Mouse (Mus musculus) CH12.LX (cell line): ENCODE data around the gene Plekha7. TPM values are rescaled to one million over a fixed set of nuclear protein-coding genes. Genes with fewer than 3 reads are reported as not detected.

Source experiments
- DNase-seq: peaks from one replicate; pipeline ENCODE4 v3.0.0-alpha.2; 2013; ENCODE audit errors: extremely low read depth
- H3K27ac ChIP-seq: 2 replicates; pipeline ENCODE4 v1.5.1; 2012; ENCODE audit warnings: low read depth, mild to moderate bottlenecking, control low read depth, moderate library complexity; ENCODE audit not compliant: insufficient read depth
- H3K27me3 ChIP-seq: replicated peaks from 2 replicates; pipeline ENCODE3; 2012; ENCODE audit warnings: inconsistent platforms
- H3K36me3 ChIP-seq, 2 experiments: replicated peaks in 1 of 2; 2 replicates each; pipeline versions ENCODE3 to v1.6.1; 2012; ENCODE audit warnings: inconsistent platforms in 1 of 2, low read length in 1 of 2, mild to moderate bottlenecking in 1 of 2, mixed read lengths in 1 of 2, moderate library complexity in 1 of 2; ENCODE audit not compliant: control insufficient read depth in 1 of 2, insufficient read depth in 1 of 2
- H3K4me1 ChIP-seq, 2 experiments: 2 replicates each; pipeline ENCODE4 v1.6.1; 2012; ENCODE audit warnings: inconsistent platforms in 1 of 2, moderate library complexity in 1 of 2; ENCODE audit not compliant: insufficient read depth in 2 of 2, control insufficient read depth in 1 of 2
- H3K4me2 ChIP-seq: 2 replicates; pipeline ENCODE4 v1.6.1; 2012; ENCODE audit warnings: low read depth, mild to moderate bottlenecking, control low read depth; ENCODE audit not compliant: poor library complexity, insufficient read depth, severe bottlenecking
- H3K4me3 ChIP-seq, 3 experiments: fragments of 150-350 bp in 1 of 3; sonication (generic) in 1 of 3; replicated peaks in 1 of 3; 2 replicates each; pipeline versions ENCODE3 to v1.5.1; 2011 to 2012; ENCODE audit warnings: low read depth in 2 of 3, low read length in 2 of 3, mild to moderate bottlenecking in 2 of 3, moderate library complexity in 2 of 3, control low read depth in 1 of 3, improper control_type of control experiment in 1 of 3, inconsistent platforms in 1 of 3, mixed read lengths in 1 of 3; ENCODE audit not compliant: poor library complexity in 1 of 3
- H3K79me2 ChIP-seq: replicated peaks from 2 replicates; pipeline ENCODE4 v1.6.1; 2012; ENCODE audit warnings: mild to moderate bottlenecking, moderate library complexity; ENCODE audit not compliant: control insufficient read depth, poor library complexity, insufficient read depth, severe bottlenecking; ENCODE audit errors: extremely low read depth
- H3K9ac ChIP-seq: 2 replicates; pipeline ENCODE4 v1.6.1; 2012; ENCODE audit warnings: low read depth, mild to moderate bottlenecking, control low read depth, moderate library complexity; ENCODE audit not compliant: insufficient read depth
- H3K9me3 ChIP-seq: replicated peaks from 2 replicates; pipeline ENCODE3; 2012; ENCODE audit warnings: low read length, inconsistent platforms, mixed read lengths
- BHLHE40 ChIP-seq: IDR thresholded peaks from 2 replicates; pipeline ENCODE4 v1.6.1; 2011; ENCODE audit warnings: mild to moderate bottlenecking, low read depth, low read length, improper control_type of control experiment
- CHD1 ChIP-seq: IDR thresholded peaks from 2 replicates; pipeline ENCODE4 v1.6.1; 2012; ENCODE audit warnings: low read depth, low read length, improper control_type of control experiment, inconsistent platforms
- CHD2 ChIP-seq: IDR thresholded peaks from 2 replicates; pipeline ENCODE4 v1.6.1; 2011; ENCODE audit warnings: low read length, improper control_type of control experiment
- CTCF ChIP-seq, 2 experiments: IDR thresholded peaks in 1 of 2; conservative IDR thresholded peaks in 1 of 2; 2 replicates each; pipeline ENCODE4 v1.5.1; 2011 to 2012; ENCODE audit warnings: low read depth in 2 of 2, low read length in 2 of 2, improper control_type of control experiment in 1 of 2, inconsistent platforms in 1 of 2, mild to moderate bottlenecking in 1 of 2, moderate library complexity in 1 of 2
- E2F4 ChIP-seq: IDR thresholded peaks from 2 replicates; pipeline ENCODE4 v1.6.1; 2011; ENCODE audit warnings: low read depth, low read length, improper control_type of control experiment; ENCODE audit not compliant: insufficient replicate concordance
- ELF1 ChIP-seq: IDR thresholded peaks from 2 replicates; pipeline ENCODE4 v1.6.1; 2014; ENCODE audit warnings: low read depth, mild to moderate bottlenecking, inconsistent platforms, low read length, improper control_type of control experiment
- EP300 ChIP-seq: IDR thresholded peaks from 2 replicates; pipeline ENCODE4 v1.6.1; 2011; ENCODE audit warnings: low read length, improper control_type of control experiment
- ETS1 ChIP-seq: conservative IDR thresholded peaks from 2 replicates; pipeline ENCODE4 v1.6.1; 2012; ENCODE audit warnings: low read depth, mild to moderate bottlenecking, inconsistent platforms, low read length, improper control_type of control experiment, moderate library complexity
- GABPA ChIP-seq: IDR thresholded peaks from 2 replicates; pipeline ENCODE4 v1.6.1; 2012; ENCODE audit warnings: low read depth, low read length, improper control_type of control experiment, inconsistent platforms; ENCODE audit not compliant: insufficient replicate concordance
- HCFC1 ChIP-seq: IDR thresholded peaks from 2 replicates; pipeline ENCODE4 v1.6.1; 2012; ENCODE audit warnings: low read depth, mild to moderate bottlenecking, inconsistent platforms, low read length, improper control_type of control experiment
- IRF4 ChIP-seq: IDR thresholded peaks from 2 replicates; pipeline ENCODE4 v1.6.1; 2014; ENCODE audit warnings: low read depth, mild to moderate bottlenecking, inconsistent platforms, low read length, improper control_type of control experiment
- JUN ChIP-seq: IDR thresholded peaks from 2 replicates; pipeline ENCODE4 v1.6.1; 2011; ENCODE audit warnings: low read depth, mild to moderate bottlenecking, low read length, improper control_type of control experiment, moderate library complexity; ENCODE audit not compliant: insufficient read depth
- JUND ChIP-seq: conservative IDR thresholded peaks from 2 replicates; pipeline ENCODE4 v1.6.1; 2011; ENCODE audit warnings: low read depth, low read length, improper control_type of control experiment
- KAT2A ChIP-seq: IDR thresholded peaks from 2 replicates; pipeline ENCODE4 v1.6.1; 2012; ENCODE audit warnings: low read length, improper control_type of control experiment, inconsistent platforms; ENCODE audit not compliant: insufficient replicate concordance
- MAFK ChIP-seq: IDR thresholded peaks from 2 replicates; pipeline ENCODE4 v1.6.1; 2011; ENCODE audit warnings: low read length, improper control_type of control experiment; ENCODE audit not compliant: insufficient replicate concordance
- MAX ChIP-seq: IDR thresholded peaks from 2 replicates; pipeline ENCODE4 v1.6.1; 2011; ENCODE audit warnings: low read length, improper control_type of control experiment
- MAZ ChIP-seq: IDR thresholded peaks from 2 replicates; pipeline ENCODE4 v1.6.1; 2012; ENCODE audit warnings: low read depth, mild to moderate bottlenecking, inconsistent platforms, low read length, improper control_type of control experiment, moderate library complexity
- MEF2A ChIP-seq: IDR thresholded peaks from 2 replicates; pipeline ENCODE4 v1.6.1; 2014; ENCODE audit warnings: low read depth, mild to moderate bottlenecking, inconsistent platforms, low read length, improper control_type of control experiment, borderline replicate concordance
- MXI1 ChIP-seq: IDR thresholded peaks from 2 replicates; pipeline ENCODE4 v1.6.1; 2011; ENCODE audit warnings: mild to moderate bottlenecking, low read depth, low read length, improper control_type of control experiment
- MYC ChIP-seq: IDR thresholded peaks from 2 replicates; pipeline ENCODE4 v1.6.1; 2011; ENCODE audit warnings: low read depth, mild to moderate bottlenecking, improper control_type of control experiment, low read length
- NELFE ChIP-seq: IDR thresholded peaks from 2 replicates; pipeline ENCODE4 v1.6.1; 2011; ENCODE audit warnings: low read depth, low read length, improper control_type of control experiment
- NRF1 ChIP-seq: IDR thresholded peaks from 2 replicates; pipeline ENCODE4 v1.6.1; 2014; ENCODE audit warnings: low read depth, mild to moderate bottlenecking, inconsistent platforms, low read length, improper control_type of control experiment, moderate library complexity
- PAX5 ChIP-seq: IDR thresholded peaks from 2 replicates; pipeline ENCODE4 v1.6.1; 2012; ENCODE audit warnings: low read length, inconsistent platforms, mixed read lengths
- POLR2A ChIP-seq: IDR thresholded peaks from 2 replicates; pipeline ENCODE4 v1.6.1; 2011; ENCODE audit warnings: low read depth, mild to moderate bottlenecking, improper control_type of control experiment, low read length
- POLR2AphosphoS2 ChIP-seq: IDR thresholded peaks from 2 replicates; pipeline ENCODE4 v1.6.1; 2011; ENCODE audit warnings: low read depth, low read length, improper control_type of control experiment
- RAD21 ChIP-seq: IDR thresholded peaks from 2 replicates; pipeline ENCODE4 v1.6.1; 2011; ENCODE audit warnings: low read depth, mild to moderate bottlenecking, low read length, improper control_type of control experiment, moderate library complexity
- RCOR1 ChIP-seq: conservative IDR thresholded peaks from 2 replicates; pipeline ENCODE4 v1.6.1; 2012; ENCODE audit warnings: low read depth, mild to moderate bottlenecking, inconsistent platforms, low read length, improper control_type of control experiment
- SIN3A ChIP-seq: IDR thresholded peaks from 2 replicates; pipeline ENCODE4 v1.6.1; 2012; ENCODE audit warnings: low read length, improper control_type of control experiment, inconsistent platforms
- SMC3 ChIP-seq: IDR thresholded peaks from 2 replicates; pipeline ENCODE4 v1.6.1; 2011; ENCODE audit warnings: low read depth, low read length, improper control_type of control experiment
- TBP ChIP-seq: conservative IDR thresholded peaks from 2 replicates; pipeline ENCODE4 v1.6.1; 2011; ENCODE audit warnings: low read depth, low read length, improper control_type of control experiment
- TCF12 ChIP-seq: IDR thresholded peaks from 2 replicates; pipeline ENCODE4 v1.6.1; 2014; ENCODE audit warnings: low read depth, mild to moderate bottlenecking, inconsistent platforms, low read length, improper control_type of control experiment
- UBTF ChIP-seq: IDR thresholded peaks from 2 replicates; pipeline ENCODE4 v1.6.1; 2012; ENCODE audit warnings: low read depth, mild to moderate bottlenecking, inconsistent platforms, low read length, improper control_type of control experiment, moderate library complexity
- USF1 ChIP-seq: IDR thresholded peaks from 2 replicates; pipeline ENCODE4 v1.6.1; 2014; ENCODE audit warnings: low read depth, mild to moderate bottlenecking, inconsistent platforms, low read length, improper control_type of control experiment
- USF2 ChIP-seq: conservative IDR thresholded peaks from 2 replicates; pipeline ENCODE4 v1.6.1; 2011; ENCODE audit warnings: low read depth, low read length, improper control_type of control experiment
- ZC3H11A ChIP-seq: IDR thresholded peaks from 2 replicates; pipeline ENCODE4 v1.6.1; 2012; ENCODE audit warnings: low read depth, mild to moderate bottlenecking, inconsistent platforms, low read length, improper control_type of control experiment
- ZKSCAN1 ChIP-seq: IDR thresholded peaks from 2 replicates; pipeline ENCODE4 v1.6.1; 2012; ENCODE audit warnings: low read depth, inconsistent platforms, low read length, improper control_type of control experiment, borderline replicate concordance
- ZMIZ1 ChIP-seq: IDR thresholded peaks from 2 replicates; pipeline ENCODE4 v1.6.1; 2012; ENCODE audit warnings: low read depth, mild to moderate bottlenecking, inconsistent platforms, low read length, improper control_type of control experiment
- ZNF384 ChIP-seq: IDR thresholded peaks from 2 replicates; pipeline ENCODE4 v1.6.1; 2012; ENCODE audit warnings: low read depth, low read length, improper control_type of control experiment, inconsistent platforms
- dilution Hi-C: fragments of 300-500 bp; cut with MboI; formaldehyde crosslinking; loops from 2 replicates; pipeline ENCODE4 v1.14.3; 2020; ENCODE audit warnings: low sequenced_read_pairs; ENCODE audit not compliant: extremely low pct_unique_long_range_greater_than_20kb, extremely low pct_ligation_motif_present
- in situ Hi-C: fragments of 300-500 bp; cut with MboI; formaldehyde crosslinking; loops from 3 replicates; pipeline ENCODE4 v1.14.3; 2019; ENCODE audit warnings: low sequenced_read_pairs, low pct_ligation_motif_present, low pct_unique_long_range_greater_than_20kb, mixed read lengths
- polyA plus RNA-seq: library from polyadenylated mRNA; unstranded; fragments of >175 nt; gene quantifications from 2 replicates; pipeline ENCODE4 v1.2.1, GENCODE M21; 2012; ENCODE audit warnings: low read depth; ENCODE audit not compliant: insufficient read length
- total RNA-seq, 2 experiments: library from RNA; depleted of rRNA; stranded (reverse); fragments of 300-350 nt in 1 of 2; fragments of >200 nt in 1 of 2; gene quantifications; 2 replicates each; pipeline ENCODE4 v1.2.3; 2012 to 2014

Plekha7 gene
- total and polyA plus RNA-seq, 3 experiments: 0.59 to 1.5 (median 1.0) TPM

GRCm38 (mm10) chr7:116092710-116093465, 215.3 kb downstream of the Plekha7 start:
- in situ Hi-C loops: no loop called here
- peaks cover 32% of the 10 kb centered on the region for H3K79me2 ChIP-seq
- H3K4me1 ChIP-seq: peaks cover 2 to 24% of the 10 kb centered on the region in 2 experiments; a peak in 3 of 4 replicates
- no peaks in the 10 kb centered on the region for H3K27me3 ChIP-seq
- H3K27ac ChIP-seq: peak overlapping the region; percentile 54
- TF ChIP-seq ZNF384: peak; percentile 19; the same call in 1 of the 2 replicates
- no peak for TF ChIP-seq SMC3
- no peak for TF ChIP-seq CTCF (conservative IDR thresholded peaks at IDR 0.05 in 1 of 2, IDR thresholded peaks at IDR 0.05 in 1 of 2; ENCODE audit: low read depth in 2 of 2, low read length in 2 of 2)
- peak; percentile 45 for TF ChIP-seq NRF1
- no peak for TF ChIP-seq RAD21
- peak; percentile 95 for TF ChIP-seq POLR2A
- TF ChIP-seq PAX5: no peak
- TF ChIP-seq EP300: no peak
- no peak for TF ChIP-seq IRF4
- TF ChIP-seq CHD2: peak; percentile 98
- no peak for TF ChIP-seq BHLHE40
- TF ChIP-seq MEF2A: no peak
- peak; percentile 97 for TF ChIP-seq HCFC1
- peak; percentile 95 for TF ChIP-seq NELFE
- TF ChIP-seq MAZ: peak; percentile 79
- TF ChIP-seq ZC3H11A: no peak
- TF ChIP-seq USF2: no peak
- TF ChIP-seq UBTF: no peak
- peak; percentile 68; the same call in 1 of the 2 replicates for TF ChIP-seq SIN3A
- no peak for TF ChIP-seq ELF1
- no peak for TF ChIP-seq ETS1
- TF ChIP-seq ZKSCAN1: no peak
- no peak for TF ChIP-seq CHD1
- TF ChIP-seq POLR2AphosphoS2: peak; percentile 92; the same call in 1 of the 2 replicates
- no peak; the same call in 1 of the 2 replicates for TF ChIP-seq MXI1
- TF ChIP-seq E2F4: peak; percentile 87; the same call in 1 of the 2 replicates
- TF ChIP-seq JUND: no peak
- no peak for TF ChIP-seq USF1
- TF ChIP-seq RCOR1: no peak
- TF ChIP-seq TCF12: peak; percentile 77
- peak; percentile 97 for TF ChIP-seq KAT2A
- TF ChIP-seq GABPA: peak; percentile 83; the same call in 1 of the 2 replicates
- no peak for TF ChIP-seq MAX
- peak; percentile 85 for TF ChIP-seq TBP
- TF ChIP-seq ZMIZ1: peak; percentile 87
- TF ChIP-seq MAFK: no peak
- TF ChIP-seq MYC: peak; percentile 71; the same call in 1 of the 2 replicates
- no peak for TF ChIP-seq JUN
- TF ChIP-seq, all 38 proteins: peak for 16
- Histone ChIP-seq H3K36me3 (peaks cover 0 to 8% of the 10 kb centered on the region in 2 experiments), H3K4me3 (peak overlapping the region; percentile 70 to 80 (median 70)), H3K4me2 (peak overlapping the region; percentile 99), H3K9me3 (no peaks in the 10 kb centered on the region), H3K9ac (peak overlapping the region; percentile 86)
- dilution Hi-C loops: no loop called here
- peak; percentile 96 for DNase-seq
